Mouse (Mus musculus) retina, postnatal 7 days (tissue): ENCODE data around the gene St6gal1.

Experiments
- DNase-seq: peaks from one replicate; pipeline ENCODE4 v3.0.0-alpha.2; 2012; ENCODE audit warnings: low read depth, low spot score

The St6gal1 gene

DNA sequence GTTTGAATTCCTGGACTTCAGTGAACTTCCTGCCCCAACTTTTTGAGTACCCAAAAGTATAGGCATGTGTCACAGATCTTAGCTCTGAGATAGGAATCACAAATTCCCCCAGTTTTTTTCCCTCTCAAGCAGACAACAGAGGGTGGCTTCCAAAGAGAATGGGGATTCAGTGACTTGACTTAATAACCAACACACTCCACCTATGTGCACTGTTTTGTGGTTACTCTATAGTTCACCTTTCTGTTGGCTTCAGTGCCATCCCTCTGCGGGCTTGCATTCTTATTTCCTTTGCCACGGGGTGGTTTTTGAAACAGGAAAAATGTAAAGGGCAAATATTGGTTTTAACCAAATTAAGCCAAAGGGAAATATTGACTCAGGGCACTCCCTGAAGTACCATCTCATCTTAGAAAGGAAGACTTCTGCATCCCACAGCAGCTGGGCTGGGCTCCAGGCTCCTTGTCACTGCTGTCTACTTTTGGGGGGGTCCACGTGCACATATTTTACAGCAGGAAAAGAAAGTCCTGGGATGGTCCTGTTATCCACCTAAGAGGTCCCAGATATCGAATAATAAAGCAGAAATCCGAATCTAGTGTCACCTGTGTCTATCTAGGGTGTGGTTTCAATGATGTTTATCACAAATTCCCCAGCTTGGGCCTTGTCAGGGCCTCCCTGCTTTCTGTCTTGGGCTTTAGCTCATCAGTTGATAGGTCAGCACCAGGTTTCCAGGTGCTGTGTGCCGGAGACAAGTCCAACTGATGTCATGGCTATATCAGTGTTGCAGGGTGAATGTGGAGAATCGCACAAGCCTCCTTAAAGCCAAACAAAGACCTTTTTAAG lies 75.6 kb downstream of the St6gal1 start:
- no peak for DNase-seq

GRCm38 (mm10) chr16:23301762-23302161 lies 77.2 kb downstream of the St6gal1 start:
- DNase-seq = no peak

DNA sequence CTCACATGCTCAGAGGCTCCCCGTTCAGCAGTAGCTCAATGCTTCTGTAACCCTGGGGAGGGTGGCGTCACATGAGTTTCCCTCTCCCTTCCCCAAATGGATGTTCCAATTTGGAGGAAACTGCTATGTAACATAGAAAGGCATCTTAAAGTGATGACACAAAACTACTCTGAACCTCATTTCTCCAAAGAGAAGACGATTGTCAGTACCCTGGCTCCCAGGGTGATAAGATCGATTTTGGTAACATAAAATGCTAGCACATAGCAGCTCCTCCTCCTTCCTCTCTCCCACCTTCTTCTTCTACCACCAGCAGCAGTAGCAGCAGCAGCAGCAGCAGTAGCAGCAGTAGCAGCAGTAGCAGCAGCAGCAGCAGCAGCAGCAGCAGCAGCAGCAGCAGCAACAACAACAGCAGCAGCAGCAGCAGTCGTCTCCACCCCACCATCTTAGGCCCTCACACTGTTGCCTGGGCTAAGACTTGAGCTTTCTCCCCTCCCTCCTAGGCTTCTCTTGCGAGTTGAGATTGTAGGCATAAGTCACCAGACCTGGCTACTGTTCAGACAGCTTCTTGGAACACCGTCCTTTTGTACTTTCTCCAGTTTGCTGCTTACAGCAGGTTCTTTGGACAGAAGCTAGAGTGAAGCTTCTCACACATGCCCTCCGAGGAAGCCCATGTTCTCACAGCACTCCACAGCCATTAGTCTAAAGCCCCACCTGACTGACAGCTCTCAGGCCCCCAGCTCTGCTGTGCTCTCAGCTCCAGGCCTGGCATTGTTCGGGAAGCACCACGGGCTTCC lies 81.5 kb downstream of the St6gal1 start:
- no peak for DNase-seq

GRCm38 (mm10) chr16:23307142-23307968 lies 82.8 kb downstream of the St6gal1 start:
- DNase-seq = no peak

DNA sequence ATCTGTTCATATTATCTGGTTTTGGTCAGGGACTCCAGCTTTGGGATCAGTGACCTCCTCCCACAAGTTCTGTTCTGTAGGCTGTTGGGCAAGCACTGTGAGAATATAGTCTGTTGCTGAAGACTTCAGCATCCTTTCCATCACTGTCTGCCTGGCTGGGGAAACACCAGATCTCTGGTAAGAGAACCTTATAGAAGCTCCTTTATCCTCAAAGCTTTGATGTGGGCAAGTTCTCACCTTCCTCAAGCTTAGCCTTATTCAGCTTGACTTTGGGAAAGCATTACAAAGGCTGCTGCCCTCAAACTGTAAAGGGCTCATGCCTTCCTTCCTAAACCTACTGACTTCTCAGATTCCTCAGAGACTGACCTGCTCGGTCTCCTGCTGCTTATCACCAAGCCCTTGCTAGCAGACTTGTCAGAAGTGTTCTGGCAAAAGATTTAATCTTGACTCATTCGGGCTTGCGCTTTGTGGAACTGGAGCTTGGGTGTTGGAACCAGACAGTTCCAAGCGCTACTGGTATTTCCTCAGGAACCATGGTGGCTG lies 83.5 kb downstream of the St6gal1 start:
- no peak for DNase-seq

GRCm38 (mm10) chr16:23309080-23309479 lies 84.5 kb downstream of the St6gal1 start:
- no peak for DNase-seq

GRCm38 (mm10) chr16:23312604-23313003 lies 88.1 kb downstream of the St6gal1 start:
- no peak for DNase-seq

DNA sequence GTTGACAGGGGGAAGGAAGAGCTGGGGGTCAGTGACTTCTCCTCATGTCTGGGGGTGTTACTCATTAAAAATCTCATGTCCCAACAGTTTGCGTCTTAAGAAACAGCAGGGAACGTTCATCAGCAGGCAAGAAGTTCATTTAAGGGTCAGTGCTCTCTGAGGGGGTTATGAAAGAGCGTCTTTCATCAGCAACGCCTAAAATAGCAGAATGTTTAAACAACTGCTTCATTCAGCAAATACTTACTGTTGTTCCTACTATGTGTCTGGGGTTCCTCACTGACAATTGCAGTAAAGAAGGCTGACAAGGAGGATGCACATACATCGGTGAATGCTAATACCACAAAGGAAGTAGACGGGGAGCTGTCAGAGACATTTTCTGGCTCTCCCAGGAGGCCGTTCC lies 90.2 kb downstream of the St6gal1 start:
- DNase-seq = no peak

DNA sequence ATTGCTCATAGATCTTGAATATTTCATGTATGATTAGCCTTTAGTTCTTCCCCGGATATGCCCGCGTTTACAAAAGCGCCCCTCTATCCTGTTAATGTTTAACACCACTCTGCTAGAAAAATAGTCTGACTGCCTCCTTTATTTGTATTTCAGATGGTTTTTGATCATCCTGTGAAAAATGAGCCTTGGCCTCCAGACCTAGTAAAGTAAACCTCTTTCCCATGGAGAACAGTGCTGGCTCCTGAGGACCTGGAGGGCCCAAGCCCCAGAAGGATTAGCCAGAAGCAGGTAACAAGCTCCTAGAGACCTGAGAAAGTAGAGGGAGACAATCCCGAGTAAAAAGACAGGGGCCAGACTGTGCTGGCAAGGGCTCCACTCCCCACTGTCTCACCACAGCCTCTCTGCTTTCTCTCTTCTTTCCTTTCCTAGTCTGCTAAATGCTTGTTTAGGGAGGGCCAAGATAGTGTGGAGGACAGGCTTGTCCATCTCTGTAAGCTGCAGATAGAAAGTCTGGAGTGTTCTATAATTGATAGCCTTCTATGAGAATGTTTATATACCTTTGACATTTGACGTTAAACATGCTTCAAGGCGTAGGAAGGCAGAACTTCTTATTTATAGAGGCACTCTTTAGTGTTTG lies 93.0 kb downstream of the St6gal1 start:
- no peak for DNase-seq

- DNase-seq = no peak
Measured at GRCm38 (mm10) chr16:23320025-23320424, 95.5 kb downstream of the St6gal1 start.

- DNase-seq = no peak
Measured at GRCm38 (mm10) chr16:23320579-23320978, 96.0 kb downstream of the St6gal1 start.

- no peak for DNase-seq
Measured at GRCm38 (mm10) chr16:23322453-23322852, 97.9 kb downstream of the St6gal1 start.

- DNase-seq = no peak
Measured at GRCm38 (mm10) chr16:23323915-23324314, 99.4 kb downstream of the St6gal1 start.

GRCm38 (mm10) chr16:23324867-23325650 lies 100.5 kb downstream of the St6gal1 start:
- DNase-seq = no peak

- DNase-seq = no peak
Measured at GRCm38 (mm10) chr16:23326664-23327063, 102.1 kb downstream of the St6gal1 start.

- DNase-seq = no peak
Measured at GRCm38 (mm10) chr16:23327266-23327665, 102.7 kb downstream of the St6gal1 start.

GRCm38 (mm10) chr16:23328201-23328600 lies 103.7 kb downstream of the St6gal1 start:
- no peak for DNase-seq

DNA sequence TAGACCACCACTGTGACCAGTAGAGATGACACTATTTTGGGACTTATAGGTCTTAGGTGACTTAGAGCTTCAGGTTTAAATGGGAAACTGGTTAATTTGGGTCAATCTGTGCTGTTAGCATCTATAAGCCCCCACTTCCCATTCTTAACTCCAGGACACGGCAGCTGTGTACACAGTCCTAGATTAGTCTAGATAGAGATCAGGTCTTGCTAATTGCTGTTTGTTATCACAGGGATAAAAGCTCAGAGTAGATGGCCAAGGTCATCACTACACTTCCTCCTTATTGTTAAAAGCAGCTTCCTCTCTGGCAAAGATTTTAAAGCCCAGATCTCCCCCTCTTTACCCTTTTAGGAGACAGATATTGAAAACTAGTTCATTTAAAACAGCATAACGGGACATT lies 107.6 kb downstream of the St6gal1 start:
- no peak for DNase-seq

DNA sequence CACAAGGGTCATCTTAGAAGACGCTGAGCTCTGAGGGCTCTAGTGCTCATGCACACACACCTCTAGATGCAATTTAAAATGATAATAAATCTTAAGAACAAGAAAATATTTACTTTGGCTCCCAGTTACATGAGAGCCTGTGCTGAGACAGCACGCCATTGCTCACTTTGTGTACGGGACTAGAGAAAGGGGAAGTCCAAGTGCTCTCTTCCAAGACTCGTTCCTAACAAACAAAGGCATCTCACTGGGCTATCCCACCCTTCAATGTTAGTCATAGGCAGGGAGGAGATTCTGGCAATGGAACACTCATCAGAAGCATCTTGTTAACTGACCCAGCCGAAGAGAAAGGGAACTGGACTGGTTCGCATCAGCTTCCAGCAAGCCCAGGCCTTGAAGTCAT lies 108.1 kb downstream of the St6gal1 start:
- no peak for DNase-seq

DNA sequence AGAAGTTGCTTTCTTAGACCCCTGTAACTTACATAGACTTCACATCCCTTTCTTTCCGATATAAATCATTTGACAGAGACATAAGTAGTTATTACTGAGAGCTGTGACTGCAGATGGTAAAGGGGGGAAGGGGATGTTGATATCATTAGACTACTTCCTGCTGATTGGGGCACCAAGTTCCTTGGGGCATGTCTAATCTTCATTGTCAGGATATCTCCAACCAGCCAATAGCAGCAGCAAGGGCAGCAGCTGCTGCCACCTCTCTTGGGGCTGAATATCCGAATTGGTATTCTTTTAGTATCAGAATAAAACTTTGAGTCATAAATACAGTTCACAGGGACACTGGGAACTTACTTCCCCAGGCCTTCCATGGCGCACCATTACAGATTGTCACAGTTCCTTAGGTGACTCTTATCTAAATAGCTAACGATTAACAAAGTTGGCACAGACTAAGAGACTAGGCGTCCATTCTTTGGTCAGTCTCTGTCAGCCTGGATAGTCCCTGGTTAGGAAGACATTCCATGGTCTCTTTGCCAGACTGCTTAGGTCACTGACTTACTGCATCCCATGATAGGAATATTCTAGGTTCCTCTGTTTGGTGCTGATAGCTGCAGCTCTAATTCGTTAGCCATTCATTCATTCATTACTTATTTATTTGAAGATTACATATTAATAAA lies 109.5 kb downstream of the St6gal1 start:
- no peak for DNase-seq
